Mouse (Mus musculus): Measurements from ENCODE around the gene Crtc3. TPM values are rescaled to one million over a fixed set of nuclear protein-coding genes. Genes with fewer than 3 reads are reported as not detected.

The Crtc3 gene
- polyA plus RNA-seq, 1 experiment: not detected

GRCm38 (mm10) chr7:80575750-80576149, 112.9 kb downstream of the Crtc3 start:
- H3K4me1 ChIP-seq (ENCODE audit: control insufficient read depth, insufficient read depth, low read length): peaks cover 9% of the 10 kb centered on the region
- H3K27ac ChIP-seq (ENCODE audit: insufficient read depth, low read depth, low read length): no peak overlapping the region
- TF ChIP-seq CTCF (IDR thresholded peaks at IDR 0.05; ENCODE audit: insufficient read depth, low read depth, low read length): no peak
- TF ChIP-seq POLR2A (IDR thresholded peaks at IDR 0.05; ENCODE audit: insufficient read depth, low read depth, low read length): no peak
- H3K4me3 ChIP-seq (ENCODE audit: insufficient read depth, low read depth, low read length): no peak overlapping the region
- 87% methylated on average over 9 of the region's 9 CpGs for WGBS

DNA sequence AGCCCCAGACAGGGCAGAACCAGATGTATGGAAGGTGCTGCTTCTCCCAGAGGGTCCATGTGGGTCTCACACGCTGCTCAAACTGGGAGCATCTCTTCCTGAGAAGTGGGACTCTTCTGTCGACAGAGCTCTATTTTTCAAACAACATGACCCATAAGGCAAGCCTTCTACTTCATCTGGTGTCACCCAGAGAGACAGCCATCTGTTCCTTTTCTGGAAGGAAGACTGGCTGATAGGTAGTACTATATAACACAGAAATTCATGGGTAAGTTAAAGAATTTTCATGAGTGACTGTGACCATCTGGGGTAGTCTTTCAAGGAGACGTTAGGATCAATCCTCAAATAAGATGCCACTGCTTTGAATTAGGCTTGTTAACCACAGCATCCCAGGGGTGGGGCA, 115.6 kb downstream of the Crtc3 start:
- no peak overlapping the region for H3K4me3 ChIP-seq (ENCODE audit: insufficient read depth, low read depth, low read length)
- 77% methylated on average over 3 of the region's 3 CpGs for WGBS
- no peak for TF ChIP-seq POLR2A (IDR thresholded peaks at IDR 0.05; ENCODE audit: insufficient read depth, low read depth, low read length)
- H3K4me1 ChIP-seq (ENCODE audit: control insufficient read depth, insufficient read depth, low read length): peaks cover 9% of the 10 kb centered on the region
- no peak overlapping the region for H3K27ac ChIP-seq (ENCODE audit: insufficient read depth, low read depth, low read length)

GRCm38 (mm10) chr7:80567982-80568381, 120.7 kb downstream of the Crtc3 start:
- Histone ChIP-seq H3K4me1 (ENCODE audit: control insufficient read depth, insufficient read depth, low read length) (peaks cover 9% of the 10 kb centered on the region), H3K4me3 (ENCODE audit: insufficient read depth, low read depth, low read length) (no peak overlapping the region), H3K27ac (ENCODE audit: insufficient read depth, low read depth, low read length) (no peak overlapping the region)
- TF ChIP-seq CTCF (IDR thresholded peaks at IDR 0.05; ENCODE audit: insufficient read depth, low read depth, low read length) (no peak), POLR2A (IDR thresholded peaks at IDR 0.05; ENCODE audit: insufficient read depth, low read depth, low read length) (no peak)
- 90% methylated on average over 8 of the region's 8 CpGs for WGBS

GRCm38 (mm10) chr7:80561931-80562330, 126.7 kb downstream of the Crtc3 start:
- TF ChIP-seq POLR2A (IDR thresholded peaks at IDR 0.05; ENCODE audit: insufficient read depth, low read depth, low read length) (no peak), CTCF (IDR thresholded peaks at IDR 0.05; ENCODE audit: insufficient read depth, low read depth, low read length) (no peak)
- Histone ChIP-seq H3K4me3 (ENCODE audit: insufficient read depth, low read depth, low read length) (no peak overlapping the region), H3K27ac (ENCODE audit: insufficient read depth, low read depth, low read length) (no peak overlapping the region), H3K4me1 (ENCODE audit: control insufficient read depth, insufficient read depth, low read length) (no peaks in the 10 kb centered on the region)
- WGBS: 72% methylated on average over 5 of the region's 5 CpGs

- 62% methylated on average over 9 of the region's 9 CpGs for WGBS
- no peak for TF ChIP-seq POLR2A (IDR thresholded peaks at IDR 0.05; ENCODE audit: insufficient read depth, low read depth, low read length)
- TF ChIP-seq CTCF (IDR thresholded peaks at IDR 0.05; ENCODE audit: insufficient read depth, low read depth, low read length): no peak
These were observed 127.4 kb downstream of the Crtc3 start for GRCm38 (mm10) chr7:80561271-80561670.

DNA sequence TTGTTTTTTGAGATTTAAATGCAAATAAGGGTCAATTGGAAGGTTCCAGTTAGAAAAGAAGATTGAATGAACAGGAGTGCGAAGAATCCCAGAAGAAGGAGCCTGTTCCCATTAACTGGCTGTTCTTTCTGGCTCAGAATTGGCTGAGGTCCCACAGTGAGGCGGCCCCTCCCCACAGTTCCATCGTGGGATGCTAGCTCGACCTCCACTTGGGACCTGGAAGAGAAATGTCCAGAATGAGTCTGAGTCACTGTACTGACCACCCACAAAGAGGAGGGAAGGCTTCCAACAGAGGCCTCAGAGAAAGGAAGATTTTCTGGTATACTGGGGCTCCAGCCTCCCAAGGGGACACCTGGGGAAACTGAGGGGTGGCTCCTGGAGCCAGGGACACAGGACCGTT, 130.1 kb downstream of the Crtc3 start:
- WGBS: 51% methylated on average over 5 of the region's 5 CpGs
- Histone ChIP-seq H3K4me3 (ENCODE audit: insufficient read depth, low read depth, low read length) (no peak overlapping the region), H3K4me1 (ENCODE audit: control insufficient read depth, insufficient read depth, low read length) (peaks cover 11% of the 10 kb centered on the region), H3K27ac (ENCODE audit: insufficient read depth, low read depth, low read length) (no peak overlapping the region)
- TF ChIP-seq POLR2A (IDR thresholded peaks at IDR 0.05; ENCODE audit: insufficient read depth, low read depth, low read length): no peak
- no peak for TF ChIP-seq CTCF (IDR thresholded peaks at IDR 0.05; ENCODE audit: insufficient read depth, low read depth, low read length)

More at GRCm38 (mm10) chr7:80561271-80561670, 127.4 kb downstream of the Crtc3 start:
- peaks cover 4% of the 10 kb centered on the region for H3K4me1 ChIP-seq (ENCODE audit: control insufficient read depth, insufficient read depth, low read length)
- no peak overlapping the region for H3K4me3 ChIP-seq (ENCODE audit: insufficient read depth, low read depth, low read length)
- no peak overlapping the region for H3K27ac ChIP-seq (ENCODE audit: insufficient read depth, low read depth, low read length)

DNA sequence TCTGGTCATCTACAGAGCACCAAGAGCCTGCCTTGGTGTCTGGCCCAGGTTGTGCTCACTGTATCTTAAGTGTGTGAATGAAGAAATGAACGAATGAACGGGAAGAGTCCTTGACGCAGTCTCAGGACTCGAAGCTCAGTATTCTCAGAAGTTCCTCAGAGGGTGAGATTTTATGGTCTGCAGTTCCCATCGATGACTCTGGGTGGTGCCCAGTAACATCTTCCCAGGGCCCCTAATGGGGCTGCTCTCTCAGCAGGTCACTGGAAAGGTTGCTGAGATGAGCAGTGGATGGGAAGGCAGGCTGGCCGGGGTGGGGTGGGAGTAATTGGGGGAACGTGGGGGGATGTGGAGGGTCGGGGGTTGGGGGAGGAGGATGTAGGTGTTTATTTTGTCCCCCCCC, 130.6 kb downstream of the Crtc3 start:
- H3K4me3 ChIP-seq (ENCODE audit: insufficient read depth, low read depth, low read length): no peak overlapping the region
- H3K27ac ChIP-seq (ENCODE audit: insufficient read depth, low read depth, low read length): no peak overlapping the region
- H3K4me1 ChIP-seq (ENCODE audit: control insufficient read depth, insufficient read depth, low read length): peaks cover 11% of the 10 kb centered on the region
- WGBS: 65% methylated on average over 8 of the region's 8 CpGs
- TF ChIP-seq POLR2A (IDR thresholded peaks at IDR 0.05; ENCODE audit: insufficient read depth, low read depth, low read length) (no peak), CTCF (IDR thresholded peaks at IDR 0.05; ENCODE audit: insufficient read depth, low read depth, low read length) (no peak)

GRCm38 (mm10) chr7:80557161-80557560, 131.5 kb downstream of the Crtc3 start:
- H3K27ac ChIP-seq (ENCODE audit: insufficient read depth, low read depth, low read length): no peak overlapping the region
- 89% methylated on average over 4 of the region's 4 CpGs for WGBS

GRCm38 (mm10) chr7:80556166-80556565, 132.5 kb downstream of the Crtc3 start:
- no peak overlapping the region for H3K4me3 ChIP-seq (ENCODE audit: insufficient read depth, low read depth, low read length)

More at GRCm38 (mm10) chr7:80557161-80557560, 131.5 kb downstream of the Crtc3 start:
- H3K4me3 ChIP-seq (ENCODE audit: insufficient read depth, low read depth, low read length): no peak overlapping the region
- TF ChIP-seq CTCF (IDR thresholded peaks at IDR 0.05; ENCODE audit: insufficient read depth, low read depth, low read length) (no peak), POLR2A (IDR thresholded peaks at IDR 0.05; ENCODE audit: insufficient read depth, low read depth, low read length) (no peak)
- H3K4me1 ChIP-seq (ENCODE audit: control insufficient read depth, insufficient read depth, low read length): peaks cover 11% of the 10 kb centered on the region

DNA sequence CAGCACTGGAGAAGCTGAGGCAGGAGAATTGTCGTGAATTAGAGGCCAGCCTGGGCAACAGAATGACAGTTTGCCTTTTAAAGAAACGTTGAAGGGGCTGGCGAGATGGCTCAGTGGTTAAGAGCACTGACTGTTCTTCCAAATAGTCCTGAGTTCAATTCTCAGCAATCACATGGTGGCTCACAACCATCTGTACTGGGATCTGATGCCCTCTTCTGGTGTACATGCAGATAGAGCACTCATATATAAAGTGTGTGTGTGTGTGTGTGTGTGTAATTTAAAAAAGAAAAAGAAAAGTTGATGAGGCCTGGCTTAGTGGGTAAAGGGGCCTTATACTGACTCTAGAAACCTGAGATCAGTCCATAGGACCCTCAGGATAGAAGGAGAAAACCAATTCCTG, 133.5 kb downstream of the Crtc3 start:
- no peak overlapping the region for H3K4me3 ChIP-seq (ENCODE audit: insufficient read depth, low read depth, low read length)
- 54% methylated on average over 3 of the region's 3 CpGs for WGBS
- peak overlapping the region; percentile 70 for H3K27ac ChIP-seq (ENCODE audit: insufficient read depth, low read depth, low read length)
- no peak for TF ChIP-seq CTCF (IDR thresholded peaks at IDR 0.05; ENCODE audit: insufficient read depth, low read depth, low read length)
- TF ChIP-seq POLR2A (IDR thresholded peaks at IDR 0.05; ENCODE audit: insufficient read depth, low read depth, low read length): no peak
- peaks cover 11% of the 10 kb centered on the region for H3K4me1 ChIP-seq (ENCODE audit: control insufficient read depth, insufficient read depth, low read length)

More at GRCm38 (mm10) chr7:80556166-80556565, 132.5 kb downstream of the Crtc3 start:
- no peak for TF ChIP-seq CTCF (IDR thresholded peaks at IDR 0.05; ENCODE audit: insufficient read depth, low read depth, low read length)
- TF ChIP-seq POLR2A (IDR thresholded peaks at IDR 0.05; ENCODE audit: insufficient read depth, low read depth, low read length): no peak
- peaks cover 11% of the 10 kb centered on the region for H3K4me1 ChIP-seq (ENCODE audit: control insufficient read depth, insufficient read depth, low read length)
- 77% methylated on average over 3 of the region's 3 CpGs for WGBS
- no peak overlapping the region for H3K27ac ChIP-seq (ENCODE audit: insufficient read depth, low read depth, low read length)

Measured in olfactory bulb, adult 2 months (tissue).